Mouse (Mus musculus) CD4-positive, CD25-positive, alpha-beta regulatory T cell (primary cell): Measurements from ENCODE around the gene Tmem168. TPM values are rescaled to one million over a fixed set of nuclear protein-coding genes. Genes with fewer than 3 reads are reported as not detected.

Experiments
- polyA plus RNA-seq: library from polyadenylated mRNA; unstranded; fragments of 100-300 nt; shearing (Covaris generic); gene quantifications from one replicate; pipeline ENCODE4 v1.2.1, GENCODE M21; 2017

The Tmem168 gene
- 62.8 TPM for polyA plus RNA-seq

GRCm38 (mm10) chr6:13607621-13608493 is at the start of gene Tmem168:
Tmem168 (minus strand) TSS chr6:13608100.

Other genes with a start within 250 kb of the Tmem168 start
- gene Bmt2, start 69.9 kb upstream of the Tmem168 start, polyA plus RNA-seq, result 27.8 TPM
- not detected for gene Gpr85, start 231.8 kb upstream of the Tmem168 start, polyA plus RNA-seq